Comparison of ENCODE assay signal across 18 mouse cellular contexts in the genomic region with DNA sequence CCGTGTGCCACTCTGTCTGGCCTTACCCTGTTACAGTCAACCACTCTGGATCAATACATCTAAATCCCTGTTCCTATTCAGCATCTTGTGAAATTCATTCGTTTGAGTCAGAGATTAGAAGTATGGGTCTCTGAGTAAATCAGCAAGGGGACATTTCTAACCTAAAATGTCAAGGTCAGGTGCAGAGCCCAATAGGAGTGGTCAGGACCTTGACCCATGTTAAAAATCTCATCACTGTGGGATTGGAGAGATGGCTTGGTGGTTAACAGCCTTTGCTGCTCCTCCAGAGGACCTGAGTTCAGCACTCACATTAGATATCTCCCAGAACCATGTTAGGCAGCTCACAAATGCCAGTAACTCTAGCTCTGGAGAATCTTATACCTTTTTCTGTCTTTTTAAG.
"Had no signal": no experiment of that assay in that cellular context is flagged by ENCODE, and none has a peak within 500 bp of the region (broad histone marks: within the 10 kb centered on the region; RNA-seq: fewer than 3 reads in every experiment).

No protein-coding gene starts in this region.

- ATAC-seq: midbrain, embryonic 16.5 days had no signal

- H3K9me3 ChIP-seq: neural tube, embryonic 13.5 days; neural tube, embryonic 15.5 days had no signal

- H3K27ac ChIP-seq: neural tube, embryonic 15.5 days had no signal

- H3K36me3 ChIP-seq: neural tube, embryonic 13.5 days; neural tube, embryonic 15.5 days had no signal

- H3K4me2 ChIP-seq: lung, embryonic 14.5 days; midbrain, embryonic 11.5 days; neural tube, embryonic 13.5 days; neural tube, embryonic 15.5 days had no signal

- H3K4me3 ChIP-seq: myocyte; neural tube, embryonic 13.5 days; neural tube, embryonic 15.5 days had no signal

- H3K27me3 ChIP-seq: neural tube, embryonic 13.5 days; neural tube, embryonic 15.5 days had no signal

- H3K9ac ChIP-seq: lung, embryonic 14.5 days; neural tube, embryonic 13.5 days; neural tube, embryonic 15.5 days had no signal

- DNase-seq: lung, adult 18-20 months; lung, embryonic 14.5 days; lung, postnatal 10 days; lung, postnatal 4 days; midbrain, embryonic 14.5 days; retina, postnatal 1 day; right cerebral cortex, adult 18-20 months; right cerebral cortex, postnatal 25 days; right cerebral cortex, postnatal 4 days; spleen, adult 18-20 months; thymus, adult 18-20 months; thymus, postnatal 14 days; thymus, postnatal 36 days had no signal
